Mouse (Mus musculus) B cell, adult 2 months (primary cell): Measurements from ENCODE around the gene Coro1a.

Experiments
- DNase-seq, 2 experiments: peaks; one replicate each; pipeline ENCODE4 v3.0.0; 2022

Coro1a gene

GRCm38 (mm10) chr7:126679683-126680082 is 27.9 kb downstream of the Coro1a start:
- no peak for DNase-seq

- no peak for DNase-seq
These were observed 28.8 kb downstream of the Coro1a start for GRCm38 (mm10) chr7:126678545-126679341.

GRCm38 (mm10) chr7:126676631-126677220 is 30.9 kb downstream of the Coro1a start:
- no peak for DNase-seq

GRCm38 (mm10) chr7:126676207-126676606 is 31.4 kb downstream of the Coro1a start, which contains the start of gene Sult1a1:
Gene Sult1a1 (minus strand): TSS chr7:126676432.
- no peak for DNase-seq

- no peak for DNase-seq
These were observed 32.5 kb downstream of the Coro1a start for GRCm38 (mm10) chr7:126675104-126675503.

GRCm38 (mm10) chr7:126672111-126672510 is 35.5 kb downstream of the Coro1a start:
- DNase-seq = no peak

GRCm38 (mm10) chr7:126670152-126670551 is 37.4 kb downstream of the Coro1a start:
- no peak for DNase-seq

- DNase-seq = no peak
These were observed 39.1 kb downstream of the Coro1a start for GRCm38 (mm10) chr7:126668452-126668851.

- DNase-seq = no peak
These were observed 40.0 kb downstream of the Coro1a start for GRCm38 (mm10) chr7:126667495-126668090.

- DNase-seq = no peak
These were observed 42.3 kb downstream of the Coro1a start for GRCm38 (mm10) chr7:126665269-126665668.

- DNase-seq = no peak
These were observed 43.9 kb downstream of the Coro1a start for GRCm38 (mm10) chr7:126663646-126664045.

- DNase-seq = no peak
These were observed 47.8 kb downstream of the Coro1a start for GRCm38 (mm10) chr7:126659771-126660170.

- no peak for DNase-seq
These were observed 50.1 kb downstream of the Coro1a start for GRCm38 (mm10) chr7:126657522-126657921.

- peak; percentile 43 to 55 for DNase-seq
These were observed 51.9 kb downstream of the Coro1a start for GRCm38 (mm10) chr7:126655695-126656094.

GRCm38 (mm10) chr7:126653991-126654390 is 53.6 kb downstream of the Coro1a start:
- DNase-seq = no peak

- DNase-seq = no peak
These were observed 56.7 kb downstream of the Coro1a start for GRCm38 (mm10) chr7:126650852-126651251.
